Mouse (Mus musculus) megakaryocyte, adult 5-6 weeks (primary cell): ENCODE measurements around the gene Sh3bp5l. TPM values are rescaled to one million over a fixed set of nuclear protein-coding genes. Genes with fewer than 3 reads are reported as not detected.
"Not testable (repeated sequence)": the region's sequence is repeated elsewhere in the genome, so short reads cannot be mapped to it uniquely, and the experiment has no call there.

Source experiments
- ATAC-seq: 2 replicates; pipeline ENCODE4 v1.8.0; 2016; ENCODE audit warnings: mild to moderate bottlenecking, inconsistent platforms; ENCODE audit not compliant: poor library complexity, severe bottlenecking
- total RNA-seq, 2 experiments: library from RNA; stranded (forward) in 1 of 2; stranded (reverse) in 1 of 2; fragments of 153-499, 151-499 nt in 1 of 2; fragments of 221-1000, 200-1000 nt in 1 of 2; gene quantifications; 2 replicates each; pipeline versions ENCODE4 v1.2.3 to v1.2.4; 2015 to 2017

Sh3bp5l gene
- total RNA-seq, 2 experiments from 2014 or later, result 4.1 to 20.5 TPM

GRCm38 (mm10) chr11:58316768-58317390, 13.6 kb upstream of the Sh3bp5l start:
- no peak for ATAC-seq

GRCm38 (mm10) chr11:58322824-58323569, 7.5 kb upstream of the Sh3bp5l start:
- peak; percentile 92 for ATAC-seq

DNA sequence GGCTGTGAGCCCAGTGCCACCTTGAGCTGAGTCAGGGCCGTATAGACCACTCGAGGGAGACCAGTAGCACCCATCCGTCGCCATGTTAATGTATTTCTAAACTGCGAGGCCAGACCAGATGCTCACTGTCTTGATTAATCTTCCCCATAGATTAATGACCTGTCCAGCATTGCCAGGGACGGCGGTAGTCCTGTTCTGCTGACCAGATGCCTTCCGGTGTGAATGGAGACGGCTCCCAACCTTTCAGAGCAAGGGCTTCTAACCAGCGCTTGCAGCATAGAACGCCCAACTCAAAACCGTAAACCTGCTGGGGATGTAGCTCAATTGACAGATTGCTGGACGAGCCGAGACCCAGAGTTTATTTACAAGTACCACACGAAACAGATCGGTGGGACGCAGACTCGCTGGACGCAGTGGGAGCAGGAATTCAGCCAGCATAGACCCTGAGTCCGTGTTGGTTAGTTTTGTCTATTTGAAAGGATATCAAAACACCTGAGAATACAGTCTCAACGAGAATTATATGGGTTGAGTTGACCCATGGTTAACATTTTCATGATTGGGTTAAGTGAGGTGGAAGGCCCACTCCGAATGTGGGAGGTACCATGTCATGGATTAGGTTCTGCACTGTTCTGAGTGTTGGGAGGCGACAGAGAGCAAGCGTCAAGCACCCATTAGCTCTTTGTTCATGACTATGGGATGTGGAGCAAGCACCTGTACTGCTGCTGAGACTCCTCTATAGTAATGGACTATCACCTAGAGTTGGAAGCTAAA, 6.8 kb upstream of the Sh3bp5l start:
- ATAC-seq, result no peak

DNA sequence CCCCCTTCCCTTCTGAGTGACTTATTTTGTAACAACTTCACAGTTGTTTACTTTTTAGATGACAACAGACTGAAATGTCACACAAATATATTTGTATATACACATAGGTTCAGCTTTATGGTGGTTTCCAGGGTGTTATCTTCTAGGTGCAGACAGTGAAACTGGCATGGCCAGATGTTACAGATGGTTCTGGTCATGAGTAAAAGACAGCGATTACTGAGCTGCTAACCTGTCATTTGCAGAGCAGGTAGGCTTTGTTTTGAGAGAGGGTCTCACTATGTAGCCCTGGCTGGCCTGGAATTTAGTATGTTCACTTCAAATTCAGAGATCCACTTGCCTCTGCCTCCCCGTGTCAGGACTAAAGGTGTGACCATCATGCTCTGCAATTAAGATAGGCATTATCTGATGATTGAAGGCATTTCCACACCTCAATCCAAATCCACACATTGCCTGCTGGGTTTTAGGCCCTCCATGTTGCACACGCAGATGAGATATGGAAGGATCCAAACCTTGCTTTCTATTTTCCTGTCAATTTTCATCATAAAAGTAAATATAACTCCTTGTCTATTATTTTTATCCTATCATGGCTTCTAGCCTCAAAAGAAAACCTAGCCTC, 5.8 kb upstream of the Sh3bp5l start:
- no peak for ATAC-seq

DNA sequence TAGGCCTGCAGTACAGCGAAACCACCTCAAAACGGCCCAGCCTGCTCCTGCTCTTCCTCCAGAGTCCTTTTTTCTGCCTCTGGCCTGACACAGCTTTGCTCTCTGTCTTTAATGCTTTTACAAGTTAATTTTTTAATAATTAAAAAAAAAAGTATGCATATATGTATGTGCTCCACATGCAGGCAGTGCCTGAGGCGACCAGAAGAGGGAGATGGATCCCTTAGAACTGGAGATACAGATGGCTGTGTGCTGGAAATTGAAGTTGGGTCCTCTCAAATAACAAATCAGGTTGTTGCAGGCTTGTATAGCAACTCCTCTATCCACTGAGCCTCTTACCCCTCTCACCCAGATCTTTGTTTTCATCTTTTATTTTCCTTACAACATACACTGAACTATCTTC, 3.7 kb upstream of the Sh3bp5l start:
- no peak for ATAC-seq

DNA sequence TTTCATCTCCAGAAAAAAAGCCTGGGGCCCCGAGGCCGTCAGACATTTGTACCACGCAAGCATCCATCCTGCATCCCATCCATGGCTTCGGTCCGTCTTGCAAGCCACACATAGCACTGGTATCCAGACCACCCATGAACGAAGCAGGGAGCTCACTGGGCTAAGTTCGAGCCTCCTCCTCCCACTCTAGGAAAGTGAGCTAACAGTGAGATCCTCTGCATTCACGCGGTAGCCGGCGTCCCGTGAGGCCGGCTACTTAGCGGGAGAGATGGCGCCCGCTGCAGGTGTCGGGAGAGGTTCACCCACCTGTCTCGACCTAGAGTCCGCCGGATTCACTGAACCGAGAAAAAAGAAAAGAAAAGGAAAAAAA, 633 bp upstream of the Sh3bp5l start:
- ATAC-seq, result peak; percentile 41

DNA sequence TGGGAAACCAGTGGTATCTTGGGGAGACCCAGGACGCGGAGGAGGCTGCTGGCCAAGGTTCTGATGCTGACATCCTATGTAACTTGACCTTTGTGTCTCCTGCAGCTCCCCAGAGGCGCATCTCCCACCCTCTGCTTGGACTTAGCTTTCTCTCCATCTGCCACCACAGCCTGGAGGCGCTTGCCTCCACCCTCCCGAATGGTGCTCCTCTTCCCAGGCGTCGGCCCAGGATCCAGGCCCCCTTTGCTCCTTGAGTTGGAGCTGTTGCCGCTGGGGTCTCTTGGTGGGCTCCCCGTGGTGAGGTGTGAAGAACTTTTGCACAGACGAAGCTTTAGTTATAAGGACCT, 598 bp downstream of the Sh3bp5l start:
- no peak for ATAC-seq

DNA sequence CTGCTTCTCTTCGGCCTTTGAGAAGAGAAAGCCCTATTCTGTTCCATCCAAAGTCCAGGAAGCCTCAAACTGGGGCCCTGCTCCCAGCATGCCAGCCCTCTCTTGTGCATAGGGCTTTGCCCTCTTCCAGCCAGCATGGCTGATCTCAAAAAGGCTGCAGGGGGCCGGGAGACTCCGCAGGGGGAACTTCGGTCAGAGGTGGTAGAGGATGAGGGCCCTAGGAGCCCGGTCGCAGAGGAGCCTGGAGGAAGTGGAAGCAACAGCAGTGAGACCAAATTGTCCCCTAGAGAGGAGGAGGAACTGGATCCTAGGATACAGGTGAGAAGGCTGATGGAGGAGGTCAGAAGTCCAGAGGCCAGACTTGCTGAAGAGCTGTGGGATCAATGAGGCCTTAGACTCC, 1.0 kb downstream of the Sh3bp5l start:
- ATAC-seq, result no peak

DNA sequence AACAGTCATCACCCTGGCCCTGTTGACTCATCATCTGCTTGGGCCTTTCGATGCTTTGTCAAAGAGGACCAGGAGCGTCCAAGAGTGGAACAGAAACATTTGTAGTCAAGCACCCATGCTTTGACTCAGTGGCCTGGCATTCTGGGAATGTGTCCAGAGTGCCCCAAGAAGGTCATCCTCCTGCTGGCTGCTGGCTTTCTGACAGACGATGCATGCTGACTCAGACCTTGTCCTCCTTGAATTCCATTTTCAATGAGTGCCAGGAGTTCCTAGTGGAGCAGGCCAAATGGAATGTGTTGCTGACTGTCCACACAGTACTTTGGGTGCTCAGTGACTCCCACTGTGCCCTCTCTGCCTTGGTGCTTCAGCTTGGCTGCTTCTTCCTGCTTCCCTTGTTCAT, 4.2 kb downstream of the Sh3bp5l start:
- ATAC-seq, result no peak

GRCm38 (mm10) chr11:58346745-58347144, 16.2 kb downstream of the Sh3bp5l start:
- ATAC-seq, result no peak

DNA sequence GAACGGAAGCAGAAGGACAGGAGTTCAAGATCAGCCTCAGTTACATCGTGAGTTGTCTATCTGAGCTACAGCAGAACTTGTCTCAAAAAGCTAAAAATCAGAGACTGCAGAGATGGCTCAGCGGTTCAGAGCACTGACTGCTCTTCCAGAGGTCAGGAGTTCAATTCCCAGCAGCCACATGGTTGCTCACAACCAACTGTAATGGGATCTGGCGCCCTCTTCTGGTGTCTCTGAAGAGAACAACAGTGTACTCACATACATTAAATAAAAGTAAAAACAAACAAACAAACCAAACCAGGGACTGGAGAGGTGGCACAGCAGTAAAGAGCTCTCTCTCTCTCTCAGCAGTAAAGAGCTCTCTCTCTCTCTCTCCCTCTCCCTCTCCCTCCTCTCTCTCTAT, 20.1 kb downstream of the Sh3bp5l start:
- ATAC-seq, result no peak

DNA sequence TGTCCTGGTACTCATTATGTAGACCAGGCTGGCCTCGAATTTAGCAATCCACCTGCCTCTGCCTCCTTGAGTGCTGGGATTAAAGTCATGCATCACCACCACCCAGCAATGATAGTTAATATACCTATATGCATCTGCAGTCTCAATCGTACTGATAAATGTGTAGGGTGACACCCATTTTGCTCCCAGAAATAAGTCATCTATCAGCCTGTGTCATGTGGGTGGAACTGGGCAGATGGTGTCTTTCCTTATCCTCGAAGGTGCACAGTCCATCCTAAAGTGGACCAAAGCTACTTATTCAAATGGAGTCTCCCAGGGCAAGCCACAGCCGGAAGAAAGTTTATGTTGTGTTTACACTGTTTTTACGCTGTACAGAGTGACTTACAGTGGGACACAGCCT, 20.7 kb downstream of the Sh3bp5l start:
- no peak for ATAC-seq

- no peak for ATAC-seq
Measured at GRCm38 (mm10) chr11:58352681-58353548, 22.4 kb downstream of the Sh3bp5l start.

- ATAC-seq, result no peak
Measured at GRCm38 (mm10) chr11:58353709-58354108, 23.2 kb downstream of the Sh3bp5l start.

- no peak for ATAC-seq
Measured at GRCm38 (mm10) chr11:58354476-58354875, 24.0 kb downstream of the Sh3bp5l start.

DNA sequence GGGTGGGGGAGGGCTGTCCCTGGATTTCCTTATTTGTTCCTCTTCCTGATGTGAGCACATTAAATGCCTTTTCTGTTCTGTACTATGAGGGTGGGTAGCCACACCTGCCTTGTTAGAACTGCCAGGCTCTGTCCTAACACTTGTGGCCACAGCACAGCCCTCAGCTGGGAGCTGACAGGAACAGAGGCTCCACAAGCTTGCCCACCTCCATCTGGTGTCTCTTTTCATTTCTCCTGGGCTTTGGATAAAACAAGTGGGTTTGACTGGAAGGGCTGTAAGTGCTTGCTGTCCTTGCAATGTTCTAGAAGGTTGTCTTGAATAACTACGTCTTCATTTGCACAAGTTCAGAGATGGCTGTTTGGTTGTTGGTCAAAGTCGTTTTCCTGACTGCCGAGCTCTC, 24.4 kb downstream of the Sh3bp5l start:
- ATAC-seq, result no peak

- ATAC-seq, result no peak
Measured at GRCm38 (mm10) chr11:58357042-58357441, 26.5 kb downstream of the Sh3bp5l start.

DNA sequence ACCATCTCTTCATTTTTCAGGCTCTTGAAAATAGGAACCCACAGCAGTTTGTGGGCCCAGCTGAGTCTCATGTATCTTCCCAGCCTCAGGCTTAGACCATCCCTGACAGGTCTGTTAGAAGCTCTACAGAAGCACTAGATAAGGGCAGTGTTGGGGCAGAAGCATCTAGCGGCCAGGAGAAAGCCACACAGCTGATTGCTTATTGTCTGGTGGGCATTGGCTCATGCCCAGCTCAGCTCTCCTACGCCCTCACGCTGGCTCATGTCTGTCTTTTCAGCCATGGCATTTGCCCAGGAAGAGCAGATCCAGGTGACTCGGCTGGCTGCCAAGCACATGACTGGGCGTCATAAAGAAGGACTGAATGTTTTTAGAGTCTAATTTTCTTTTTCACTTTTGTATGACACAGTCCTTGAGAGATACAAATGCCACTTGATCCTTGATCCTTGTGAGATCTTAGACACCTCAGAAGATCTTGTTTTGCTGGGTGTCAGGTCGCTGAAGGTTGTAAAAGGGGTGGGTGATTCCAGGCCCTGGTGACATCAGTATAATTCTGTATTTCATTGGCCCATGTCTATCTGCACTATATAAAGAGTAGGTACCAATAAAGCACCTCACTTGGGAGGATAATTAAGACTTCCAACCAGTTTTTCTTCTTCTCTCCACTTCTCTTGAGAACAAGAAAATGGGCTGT, 27.5 kb downstream of the Sh3bp5l start:
- ATAC-seq, result no peak

DNA sequence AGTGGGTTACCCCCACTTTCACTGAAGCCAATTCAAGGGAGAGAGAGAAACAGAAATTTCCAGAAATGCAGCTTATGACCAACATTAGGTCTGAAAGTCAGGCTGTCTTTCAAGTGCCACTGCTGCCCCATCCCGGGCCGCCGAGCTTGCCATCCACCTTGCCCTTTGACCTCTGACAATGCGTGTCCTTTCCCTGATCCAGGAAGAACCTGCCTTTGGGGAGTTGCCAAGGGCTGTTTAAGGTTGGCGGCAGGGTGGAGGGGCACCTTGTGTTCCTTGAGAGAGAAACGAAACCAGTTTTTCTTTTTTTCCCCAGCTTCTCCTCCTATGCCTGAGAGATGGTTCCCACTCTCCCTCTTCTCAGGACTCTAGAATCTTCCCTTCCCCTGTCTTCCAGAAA, 32.0 kb downstream of the Sh3bp5l start:
- ATAC-seq, result not testable (repeated sequence)

DNA sequence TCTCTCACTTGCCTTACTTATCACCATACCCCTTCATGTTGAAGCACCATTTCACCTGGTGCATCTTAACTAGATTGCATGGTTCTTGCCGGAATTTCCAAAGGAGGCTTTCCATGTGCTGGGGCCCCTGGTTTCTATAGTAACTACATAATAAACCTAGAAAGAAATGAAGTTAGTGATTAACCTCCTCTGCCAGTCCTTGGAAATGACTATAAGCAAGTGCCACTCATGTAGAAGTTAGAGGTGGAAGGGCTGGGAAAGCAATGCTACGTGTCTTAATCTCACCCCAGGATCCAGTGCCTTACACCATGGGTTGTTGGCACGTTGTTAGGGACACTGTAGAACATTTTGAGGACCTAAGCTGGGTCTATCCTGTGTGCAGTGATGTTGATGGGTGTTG, 33.9 kb downstream of the Sh3bp5l start:
- ATAC-seq, result no peak
